ENCODE assay signal across 23 mouse cellular contexts in genomic region chr2:78794734-78795133, GRCm38 (mm10).
DNase-seq lines count a peak whose midpoint lies in the region; ATAC-seq lines count a peak whose summit lies in the region.
"Had no signal": no experiment of that assay in that cellular context is flagged by ENCODE, and none has a peak within 500 bp of the region (broad histone marks: within the 10 kb centered on the region; RNA-seq: fewer than 3 reads in every experiment).

No protein-coding gene starts in this region.

- H3K36me3 ChIP-seq in liver, embryonic 12.5 days = no peaks in the 10 kb centered on the region
- H3K36me3 ChIP-seq in liver, embryonic 11.5 days (ENCODE audit: control insufficient read depth, insufficient read depth, low read length) = no peaks in the 10 kb centered on the region
- H3K36me3 ChIP-seq in liver, embryonic 16.5 days (ENCODE audit: control insufficient read depth, insufficient read depth) = no peaks in the 10 kb centered on the region
- H3K36me3 ChIP-seq in hindbrain, embryonic 13.5 days = no peaks in the 10 kb centered on the region
- H3K36me3 ChIP-seq: heart, embryonic 10.5 days; heart, embryonic 13.5 days; hindbrain, embryonic 15.5 days had no signal

- WGBS in liver, embryonic 12.5 days (ENCODE audit: insufficient replicate concordance) = 62% methylated on average over 5 of the region's 5 CpGs
- WGBS in liver, embryonic 11.5 days = 71% methylated on average over 5 of the region's 5 CpGs
- WGBS in liver, embryonic 16.5 days (ENCODE audit: insufficient replicate concordance) = 58% methylated on average over 5 of the region's 5 CpGs
- 89% methylated on average over 5 of the region's 5 CpGs for whole genome bisulfite sequencing in hindbrain, embryonic 13.5 days

- peak; percentile 73; the same call in 1 of the 2 replicates for ATAC-seq in liver, embryonic 12.5 days
- ATAC-seq in liver, embryonic 11.5 days (replicated peaks; ENCODE audit: low FRiP score) = no peak
- ATAC-seq in liver, embryonic 16.5 days (ENCODE audit: low read depth) = peak; percentile 63; the same call in 1 of the 2 replicates
- ATAC-seq in hindbrain, embryonic 13.5 days (ENCODE audit: low FRiP score) = no peak
- ATAC-seq: forebrain, embryonic 14.5 days had no signal

- no peaks in the 10 kb centered on the region for H3K27me3 ChIP-seq in liver, embryonic 12.5 days (replicated peaks)
- H3K27me3 ChIP-seq in liver, embryonic 11.5 days (replicated peaks; ENCODE audit: control insufficient read depth, insufficient read depth, low read length) = no peaks in the 10 kb centered on the region
- no peaks in the 10 kb centered on the region for H3K27me3 ChIP-seq in liver, embryonic 16.5 days (ENCODE audit: control insufficient read depth, insufficient read depth, low read depth, low read length)
- H3K27me3 ChIP-seq in hindbrain, embryonic 13.5 days = no peaks in the 10 kb centered on the region
- H3K27me3 ChIP-seq: CH12.LX; heart, embryonic 13.5 days; hindbrain, embryonic 15.5 days had no signal

- H3K4me1 ChIP-seq in liver, embryonic 12.5 days = no peaks in the 10 kb centered on the region
- no peaks in the 10 kb centered on the region for H3K4me1 ChIP-seq in liver, embryonic 11.5 days (replicated peaks; ENCODE audit: control insufficient read depth, insufficient read depth, low read length)
- no peaks in the 10 kb centered on the region for H3K4me1 ChIP-seq in liver, embryonic 16.5 days (ENCODE audit: control insufficient read depth, low read depth, low read length)
- no peaks in the 10 kb centered on the region for H3K4me1 ChIP-seq in hindbrain, embryonic 13.5 days (replicated peaks)
- H3K4me1 ChIP-seq: heart, embryonic 10.5 days; heart, embryonic 13.5 days; hindbrain, embryonic 15.5 days had no signal

- H3K9ac ChIP-seq in liver, embryonic 12.5 days = no peak overlapping the region
- H3K9ac ChIP-seq in liver, embryonic 11.5 days (ENCODE audit: low read depth, low read length) = no peak overlapping the region
- no peak overlapping the region for H3K9ac ChIP-seq in liver, embryonic 16.5 days (ENCODE audit: low read depth, low read length)
- H3K9ac ChIP-seq in hindbrain, embryonic 13.5 days = no peak overlapping the region
- H3K9ac ChIP-seq: heart, embryonic 13.5 days; hindbrain, embryonic 15.5 days had no signal

- no peak overlapping the region for H3K4me2 ChIP-seq in liver, embryonic 12.5 days
- H3K4me2 ChIP-seq in liver, embryonic 11.5 days = no peak overlapping the region
- H3K4me2 ChIP-seq in liver, embryonic 16.5 days (ENCODE audit: low read depth, low read length) = no peak overlapping the region
- no peak overlapping the region for H3K4me2 ChIP-seq in hindbrain, embryonic 13.5 days
- H3K4me2 ChIP-seq: heart, embryonic 13.5 days; hindbrain, embryonic 15.5 days had no signal

- no peak overlapping the region for H3K27ac ChIP-seq in liver, embryonic 12.5 days
- no peak overlapping the region for H3K27ac ChIP-seq in liver, embryonic 11.5 days (ENCODE audit: low read depth, low read length)
- H3K27ac ChIP-seq in liver, embryonic 16.5 days (ENCODE audit: low read length) = no peak overlapping the region
- H3K27ac ChIP-seq in hindbrain, embryonic 13.5 days = no peak overlapping the region
- H3K27ac ChIP-seq: heart, adult 2 months; heart, embryonic 10.5 days; heart, embryonic 13.5 days; hindbrain, embryonic 15.5 days had no signal

- H3K9me3 ChIP-seq in liver, embryonic 12.5 days (replicated peaks) = no peaks in the 10 kb centered on the region
- H3K9me3 ChIP-seq in liver, embryonic 11.5 days (ENCODE audit: control insufficient read depth, low read length) = no peaks in the 10 kb centered on the region
- no peaks in the 10 kb centered on the region for H3K9me3 ChIP-seq in liver, embryonic 16.5 days (replicated peaks; ENCODE audit: control insufficient read depth, low read length)
- H3K9me3 ChIP-seq in hindbrain, embryonic 13.5 days = no peaks in the 10 kb centered on the region
- H3K9me3 ChIP-seq: heart, embryonic 10.5 days; heart, embryonic 13.5 days; hindbrain, embryonic 15.5 days had no signal

- no peak overlapping the region for H3K4me3 ChIP-seq in liver, embryonic 12.5 days
- no peak overlapping the region for H3K4me3 ChIP-seq in liver, embryonic 11.5 days (ENCODE audit: low read depth, low read length)
- H3K4me3 ChIP-seq in liver, embryonic 16.5 days (ENCODE audit: low read depth, low read length) = no peak overlapping the region
- H3K4me3 ChIP-seq in hindbrain, embryonic 13.5 days = no peak overlapping the region
- H3K4me3 ChIP-seq: heart, adult 2 months; heart, embryonic 10.5 days; heart, embryonic 13.5 days; hindbrain, embryonic 15.5 days had no signal

- no peak for DNase-seq in liver, embryonic 11.5 days (ENCODE audit: low spot score)
- peak; percentile 18 for DNase-seq in 3T3-L1 (ENCODE audit: low read depth, low spot score)
- DNase-seq in brain, adult 2 months (ENCODE audit: low read depth, low spot score) = peak; percentile 1
- DNase-seq in embryo, embryonic 10.5 days (ENCODE audit: low spot score) = no peak
- no peak for DNase-seq in cerebellum, postnatal 4 days (ENCODE audit: low spot score in 2 of 2)
- DNase-seq: adrenal gland, postnatal 10 days; adrenal gland, postnatal 36 days; B cell, adult 2 months; cerebellum, adult 11 months; cerebellum, adult 9-11 months; cerebellum, postnatal 25 days; gastrocnemius, postnatal 25 days; heart, adult 2 months; heart, postnatal 14 days; heart, postnatal 4 days had no signal

Comparison
In these comparisons a context has a peak if more than half of its experiments do, and no peak if none do; other contexts are left out.
1. ATAC-seq: peak in liver, embryonic 12.5 days (single experiment) and liver, embryonic 16.5 days (single experiment); none in liver, embryonic 11.5 days (single experiment) and hindbrain, embryonic 13.5 days (single experiment).
2. DNase-seq: peak in 3T3-L1 (single experiment) and brain, adult 2 months (single experiment); none in liver, embryonic 11.5 days (single experiment), embryo, embryonic 10.5 days (single experiment) and cerebellum, postnatal 4 days (0 of 2).